Mouse (Mus musculus) small intestine, adult 2 months (tissue): ENCODE data around the gene H2-Q7. TPM values are rescaled to one million over a fixed set of nuclear protein-coding genes. Genes with fewer than 3 reads are reported as not detected.
"Not testable (repeated sequence)": the region's sequence is repeated elsewhere in the genome, so short reads cannot be mapped to it uniquely, and the experiment has no call there.

ENCODE experiments used
- H3K27ac ChIP-seq: fragments of 200-500 bp; 2 replicates; pipeline ENCODE4 v1.5.1; 2012; ENCODE audit warnings: low read depth, low read length, control low read depth, inconsistent platforms; ENCODE audit not compliant: insufficient read depth
- H3K27me3 ChIP-seq: fragments of 200-500 bp; 2 replicates; pipeline ENCODE4 v1.6.1; 2012; ENCODE audit warnings: mild to moderate bottlenecking, moderate library complexity, low read length, inconsistent platforms; ENCODE audit not compliant: control insufficient read depth, insufficient read depth
- H3K36me3 ChIP-seq: fragments of 200-500 bp; 2 replicates; pipeline ENCODE4 v1.6.1; 2012; ENCODE audit warnings: mild to moderate bottlenecking, low read length, control low read depth, inconsistent platforms; ENCODE audit not compliant: control insufficient read depth, insufficient read depth
- H3K4me1 ChIP-seq: fragments of 200-500 bp; 2 replicates; pipeline ENCODE4 v1.6.1; 2012; ENCODE audit warnings: low read length, inconsistent platforms, mixed read lengths; ENCODE audit not compliant: control insufficient read depth, insufficient read depth, insufficient read length
- H3K4me3 ChIP-seq: fragments of 200-500 bp; 2 replicates; pipeline ENCODE4 v1.5.1; 2012; ENCODE audit warnings: low read depth, mild to moderate bottlenecking, control low read depth, inconsistent platforms, low read length, moderate library complexity
- CTCF ChIP-seq: fragments of 200-500 bp; IDR thresholded peaks from 2 replicates; pipeline ENCODE4 v1.5.1; 2012; ENCODE audit warnings: low read depth, mild to moderate bottlenecking, control low read depth, inconsistent platforms, low read length, moderate library complexity, mixed read lengths; ENCODE audit not compliant: insufficient replicate concordance, insufficient read length; ENCODE audit errors: extremely low read depth
- POLR2A ChIP-seq: fragments of 200-500 bp; IDR thresholded peaks from 2 replicates; pipeline ENCODE4 v1.6.1; 2012; ENCODE audit warnings: low read depth, mild to moderate bottlenecking, control low read depth, inconsistent platforms, low read length, moderate library complexity
- WGBS: fragments of 180-500 bp; shearing (Covaris S2); methylation state at CpG from one replicate; pipeline ENCODE4 v1.1.7; 2018; 5-methylcytosine and 5-hydroxymethylcytosine counted together
- polyA plus RNA-seq: library from polyadenylated mRNA; depleted of rRNA; stranded (reverse); fragments of >200 nt; gene quantifications from 2 replicates; pipeline ENCODE4 v1.2.3, GENCODE M21; 2012

The H2-Q7 gene
- polyA plus RNA-seq, 1 experiment: 186 TPM

- 13% methylated on average over 11 of the region's 11 CpGs for WGBS
- H3K27me3 ChIP-seq, H3K27ac ChIP-seq, H3K4me3 ChIP-seq, H3K36me3 ChIP-seq, H3K4me1 ChIP-seq: not testable (repeated sequence)
- TF ChIP-seq CTCF: peak; percentile 78; the same call in 1 of the 2 replicates
These were observed 18.6 kb upstream of the H2-Q7 start for GRCm38 (mm10) chr17:35420206-35420810.

- WGBS: 96% methylated on average over 4 of the region's 4 CpGs
- H3K36me3 ChIP-seq, H3K27me3 ChIP-seq, H3K4me3 ChIP-seq, H3K4me1 ChIP-seq, H3K27ac ChIP-seq: not testable (repeated sequence)
These were observed 17.6 kb upstream of the H2-Q7 start for GRCm38 (mm10) chr17:35421331-35421730.

- not testable (repeated sequence) for H3K27ac ChIP-seq, H3K4me1 ChIP-seq, H3K36me3 ChIP-seq, H3K4me3 ChIP-seq, H3K27me3 ChIP-seq
- 91% methylated on average over 5 of the region's 5 CpGs for WGBS
These were observed 16.6 kb upstream of the H2-Q7 start for GRCm38 (mm10) chr17:35422360-35422759.

GRCm38 (mm10) chr17:35423131-35423810 is 15.7 kb upstream of the H2-Q7 start:
- not testable (repeated sequence) for H3K4me3 ChIP-seq, H3K27ac ChIP-seq, H3K27me3 ChIP-seq, H3K36me3 ChIP-seq, H3K4me1 ChIP-seq
- WGBS: 59% methylated on average over 3 of the region's 3 CpGs

GRCm38 (mm10) chr17:35424106-35424505 is 14.8 kb upstream of the H2-Q7 start:
- H3K4me3 ChIP-seq, H3K4me1 ChIP-seq, H3K27ac ChIP-seq, H3K27me3 ChIP-seq, H3K36me3 ChIP-seq: not testable (repeated sequence)
- 83% methylated on average over 3 of the region's 3 CpGs for WGBS

GRCm38 (mm10) chr17:35424624-35425416 is 14.1 kb upstream of the H2-Q7 start, which contains the start of gene H2-Q6:
TSS of gene H2-Q6 (plus strand) at chr17:35424850.
- not testable (repeated sequence) for H3K4me1 ChIP-seq, H3K27ac ChIP-seq, H3K36me3 ChIP-seq, H3K27me3 ChIP-seq
- peak; percentile 43 for TF ChIP-seq POLR2A
- 2% methylated on average over 61 of the region's 66 CpGs for WGBS
- H3K4me3 ChIP-seq: peak within 1 kb of the TSS; percentile 59

GRCm38 (mm10) chr17:35425474-35425873 is 13.5 kb upstream of the H2-Q7 start:
- H3K36me3 ChIP-seq, H3K4me1 ChIP-seq, H3K27ac ChIP-seq, H3K27me3 ChIP-seq: not testable (repeated sequence)
- 44% methylated on average over 28 of the region's 28 CpGs for WGBS
- H3K4me3 ChIP-seq: peak overlapping the region; percentile 59

GRCm38 (mm10) chr17:35428883-35429282 is 10.1 kb upstream of the H2-Q7 start:
- WGBS: 91% methylated on average over 6 of the region's 6 CpGs
- not testable (repeated sequence) for H3K27me3 ChIP-seq, H3K4me1 ChIP-seq, H3K36me3 ChIP-seq, H3K4me3 ChIP-seq, H3K27ac ChIP-seq

GRCm38 (mm10) chr17:35430671-35431070 is 8.3 kb upstream of the H2-Q7 start:
- 86% methylated on average over 6 of the region's 6 CpGs for WGBS
- H3K36me3 ChIP-seq, H3K27me3 ChIP-seq: not testable (repeated sequence)

GRCm38 (mm10) chr17:35432167-35432566 is 6.8 kb upstream of the H2-Q7 start:
- not testable (repeated sequence) for H3K36me3 ChIP-seq
- 90% methylated on average over 3 of the region's 3 CpGs for WGBS

More at GRCm38 (mm10) chr17:35430671-35431070, 8.3 kb upstream of the H2-Q7 start:
- H3K27ac ChIP-seq, H3K4me1 ChIP-seq, H3K4me3 ChIP-seq: not testable (repeated sequence)

More at GRCm38 (mm10) chr17:35432167-35432566, 6.8 kb upstream of the H2-Q7 start:
- H3K27ac ChIP-seq, H3K4me3 ChIP-seq, H3K27me3 ChIP-seq, H3K4me1 ChIP-seq: not testable (repeated sequence)
